Mouse (Mus musculus): ENCODE measurements around the gene Ccr5. TPM values are rescaled to one million over a fixed set of nuclear protein-coding genes. Genes with fewer than 3 reads are reported as not detected.

The Ccr5 gene
- polyA plus RNA-seq, 3 experiments from 2014 or later, result 2.6 to 101 (median 7.8) TPM

DNA sequence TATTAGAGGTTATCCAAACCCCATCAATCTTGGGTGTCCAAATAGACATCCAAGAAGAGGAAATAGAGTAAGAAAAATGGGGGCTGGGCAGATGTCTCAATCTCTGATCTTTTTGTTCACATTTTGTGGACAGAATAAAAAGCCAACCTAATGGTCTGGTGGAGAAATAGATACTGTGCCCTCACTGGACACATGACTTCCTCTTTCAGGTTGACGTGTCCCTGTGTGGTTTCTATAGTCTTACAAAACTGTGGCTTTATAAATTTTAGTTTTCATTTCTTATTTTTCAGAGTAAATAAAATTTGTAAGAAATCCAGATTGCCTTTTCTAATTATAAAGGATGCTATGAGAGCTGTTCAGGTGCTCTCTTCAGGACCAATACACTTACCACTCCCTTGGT lies 22.3 kb downstream of the Ccr5 start:
- no peak for ATAC-seq

DNA sequence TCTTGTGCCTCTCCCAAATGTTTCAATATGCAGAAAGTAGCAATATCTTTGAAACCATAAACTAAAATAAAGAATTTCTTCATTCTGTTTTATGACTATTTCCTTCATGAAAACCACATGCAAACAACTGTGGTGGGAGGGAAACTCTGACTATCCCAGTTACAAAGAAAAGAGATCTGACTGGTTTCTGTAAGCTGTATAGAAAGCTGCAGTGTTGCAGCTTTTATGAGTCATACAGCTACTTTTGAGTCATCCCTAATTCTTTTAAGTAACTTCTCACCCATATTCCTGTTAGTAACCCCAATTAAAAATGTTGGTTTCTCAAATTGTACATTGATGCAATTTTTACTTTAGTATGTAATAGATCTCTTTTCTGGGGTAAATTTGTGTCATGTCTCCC lies 25.0 kb downstream of the Ccr5 start:
- ATAC-seq, result peak; percentile 77

Other genes starting within 250 kb of the Ccr5 start
- gene Ccr1, start 152.9 kb upstream of the Ccr5 start, polyA plus RNA-seq (2017; shearing (Covaris generic)), result 1 to 10 TPM in 2 of 3 experiments, under 1 TPM in 1; 0.20 to 3.1 (median 1.7) TPM
- not detected for gene Ccr1l1, start 143.1 kb upstream of the Ccr5 start, polyA plus RNA-seq (2017; shearing (Covaris generic))
- gene Ccr3, start 99.6 kb upstream of the Ccr5 start, polyA plus RNA-seq (2017; shearing (Covaris generic)), result 1 to 10 TPM in 2 of 3 experiments, under 1 TPM in 1; 0.28 to 2.0 (median 1.0) TPM
- 100 to 1,000 TPM in 1 of 3 experiments, 10 to 100 TPM in 2; 22.0 to 215 (median 46.1) TPM for gene Ccr2, start 19.6 kb upstream of the Ccr5 start, polyA plus RNA-seq (2017; shearing (Covaris generic))
- 10 to 100 TPM; 23.3 to 29.3 (median 26.4) TPM for gene 2010315B03Rik, start 191.2 kb downstream of the Ccr5 start, polyA plus RNA-seq (2017; shearing (Covaris generic))

Measured in inflammation-experienced regulatory T-cells, adult 6 months (primary cell).